Mouse (Mus musculus): ENCODE measurements at regions not wholly inside any gene's neighbourhood (a gene's known extent, or its start where the extent isn't known, plus 50 kb on each side); places are given as distances from the start of the nearest gene placed in this dataset.
"Not testable (repeated sequence)": the region's sequence is repeated elsewhere in the genome, so short reads cannot be mapped to it uniquely, and the experiment has no call there.

DNA sequence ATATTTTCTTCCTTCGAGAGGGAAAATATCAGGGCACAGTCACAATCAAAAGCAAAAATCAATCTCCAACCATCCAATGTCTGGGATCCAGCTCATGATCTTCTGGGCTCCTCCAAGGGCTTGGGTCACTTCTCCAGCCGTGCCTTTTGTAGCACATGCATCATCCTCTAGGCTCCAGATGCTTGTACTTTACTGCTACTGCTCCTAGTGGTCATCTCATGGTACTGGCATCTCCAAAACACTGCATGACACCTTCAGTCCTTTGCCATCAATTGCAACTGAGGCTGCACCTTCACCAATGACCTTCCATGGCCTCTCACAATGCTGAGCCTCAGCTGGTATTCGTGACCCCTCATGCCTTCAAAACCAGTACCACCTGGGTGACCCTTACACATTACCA is 77.8 kb downstream of the Sult3a2 start:
- not testable (repeated sequence) for TF ChIP-seq POLR2A (IDR thresholded peaks at IDR 0.05; ENCODE audit: insufficient read depth, low read depth, low read length); CTCF (IDR thresholded peaks at IDR 0.05)
